Mouse (Mus musculus): Measurements from ENCODE around the gene Aqp9. TPM values are rescaled to one million over a fixed set of nuclear protein-coding genes. Genes with fewer than 3 reads are reported as not detected.

Gene Aqp9
- polyA plus RNA-seq, 1 experiment = 0.01 TPM

DNA sequence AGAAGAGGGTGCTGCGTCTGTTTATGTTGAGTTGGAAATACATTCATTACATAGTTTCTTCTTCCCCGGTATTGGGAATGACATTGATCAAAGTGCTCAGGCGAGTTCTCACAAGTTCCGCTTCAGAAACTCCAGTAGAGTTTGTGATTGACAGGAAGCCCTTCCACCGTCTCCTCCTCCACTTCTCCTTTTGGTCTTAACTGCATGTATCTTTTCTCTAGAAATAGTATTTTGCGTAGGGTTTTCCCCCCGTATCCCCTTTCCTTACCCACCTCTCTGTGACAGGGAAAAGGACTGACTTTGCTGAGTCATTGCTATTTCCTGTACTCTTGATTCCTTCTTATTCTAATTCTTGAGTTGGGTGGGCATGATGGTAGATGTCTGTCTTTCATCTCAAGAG lies 18.9 kb upstream of the Aqp9 start:
- no peaks in the 10 kb centered on the region for H3K79me2 ChIP-seq (ENCODE audit: control insufficient read depth, insufficient read depth)
- no peaks in the 10 kb centered on the region for H3K36me3 ChIP-seq (ENCODE audit: control insufficient read depth, insufficient read depth)
- TF ChIP-seq CEBPB (IDR thresholded peaks at IDR 0.05; ENCODE audit: low read depth) = no peak
- TF ChIP-seq FOSL1 (IDR thresholded peaks at IDR 0.05; ENCODE audit: insufficient read depth, low read length, poor library complexity, severe bottlenecking) = no peak
- TF ChIP-seq MYOD1 (IDR thresholded peaks at IDR 0.05; ENCODE audit: control insufficient read depth, insufficient read length, low read depth) = no peak
- no peak for TF ChIP-seq MAX (IDR thresholded peaks at IDR 0.05)
- no peak for TF ChIP-seq MYOG (IDR thresholded peaks at IDR 0.05; ENCODE audit: control insufficient read depth, extremely low read depth, insufficient read length)
- no peak for TF ChIP-seq USF1 (IDR thresholded peaks at IDR 0.05; ENCODE audit: low read depth)
- no peak for TF ChIP-seq CTCF (IDR thresholded peaks at IDR 0.05; ENCODE audit: control insufficient read depth, insufficient read depth, insufficient read length)
- no peak overlapping the region for H3K4me3 ChIP-seq (ENCODE audit: insufficient read depth, poor library complexity, severe bottlenecking)
- no peaks in the 10 kb centered on the region for H3K79me3 ChIP-seq (ENCODE audit: low read depth)
- no peaks in the 10 kb centered on the region for H3K27me3 ChIP-seq (ENCODE audit: control insufficient read depth, insufficient read depth, insufficient read length)
- H3ac ChIP-seq (ENCODE audit: control insufficient read depth, insufficient read length, low read depth) = no peak overlapping the region

- Histone ChIP-seq H3K79me3 (ENCODE audit: low read depth) (no peaks in the 10 kb centered on the region), H3K27me3 (ENCODE audit: control insufficient read depth, insufficient read depth, insufficient read length) (no peaks in the 10 kb centered on the region)
Measured at GRCm38 (mm10) chr9:71185823-71186222, 17.3 kb upstream of the Aqp9 start.

GRCm38 (mm10) chr9:71185285-71185684 lies 16.8 kb upstream of the Aqp9 start:
- no peak overlapping the region for H3ac ChIP-seq (ENCODE audit: control insufficient read depth, insufficient read length, low read depth)
- TF ChIP-seq CEBPB (IDR thresholded peaks at IDR 0.05; ENCODE audit: low read depth) (no peak), MYOG (IDR thresholded peaks at IDR 0.05; ENCODE audit: control insufficient read depth, extremely low read depth, insufficient read length) (no peak), USF1 (IDR thresholded peaks at IDR 0.05; ENCODE audit: low read depth) (no peak), MYOD1 (IDR thresholded peaks at IDR 0.05; ENCODE audit: control insufficient read depth, insufficient read length, low read depth) (no peak), MAX (IDR thresholded peaks at IDR 0.05) (no peak), CTCF (IDR thresholded peaks at IDR 0.05; ENCODE audit: control insufficient read depth, insufficient read depth, insufficient read length) (no peak), FOSL1 (IDR thresholded peaks at IDR 0.05; ENCODE audit: insufficient read depth, low read length, poor library complexity, severe bottlenecking) (no peak)
- H3K79me3 ChIP-seq (ENCODE audit: low read depth) = no peaks in the 10 kb centered on the region
- H3K79me2 ChIP-seq (ENCODE audit: control insufficient read depth, insufficient read depth) = no peaks in the 10 kb centered on the region
- no peak overlapping the region for H3K4me3 ChIP-seq (ENCODE audit: insufficient read depth, poor library complexity, severe bottlenecking)
- H3K36me3 ChIP-seq (ENCODE audit: control insufficient read depth, insufficient read depth) = no peaks in the 10 kb centered on the region
- H3K27me3 ChIP-seq (ENCODE audit: control insufficient read depth, insufficient read depth, insufficient read length) = no peaks in the 10 kb centered on the region

More at GRCm38 (mm10) chr9:71185823-71186222, 17.3 kb upstream of the Aqp9 start:
- TF ChIP-seq USF1 (IDR thresholded peaks at IDR 0.05; ENCODE audit: low read depth) = no peak
- TF ChIP-seq MYOG (IDR thresholded peaks at IDR 0.05; ENCODE audit: control insufficient read depth, extremely low read depth, insufficient read length) = no peak
- TF ChIP-seq CTCF (IDR thresholded peaks at IDR 0.05; ENCODE audit: control insufficient read depth, insufficient read depth, insufficient read length) = no peak
- no peak for TF ChIP-seq MAX (IDR thresholded peaks at IDR 0.05)
- TF ChIP-seq CEBPB (IDR thresholded peaks at IDR 0.05; ENCODE audit: low read depth) = no peak
- no peak for TF ChIP-seq MYOD1 (IDR thresholded peaks at IDR 0.05; ENCODE audit: control insufficient read depth, insufficient read length, low read depth)
- no peak for TF ChIP-seq FOSL1 (IDR thresholded peaks at IDR 0.05; ENCODE audit: insufficient read depth, low read length, poor library complexity, severe bottlenecking)
- H3ac ChIP-seq (ENCODE audit: control insufficient read depth, insufficient read length, low read depth) = no peak overlapping the region
- no peak overlapping the region for H3K4me3 ChIP-seq (ENCODE audit: insufficient read depth, poor library complexity, severe bottlenecking)
- no peaks in the 10 kb centered on the region for H3K36me3 ChIP-seq (ENCODE audit: control insufficient read depth, insufficient read depth)
- no peaks in the 10 kb centered on the region for H3K79me2 ChIP-seq (ENCODE audit: control insufficient read depth, insufficient read depth)

- TF ChIP-seq FOSL1 (IDR thresholded peaks at IDR 0.05; ENCODE audit: insufficient read depth, low read length, poor library complexity, severe bottlenecking) (no peak), CEBPB (IDR thresholded peaks at IDR 0.05; ENCODE audit: low read depth) (no peak), CTCF (IDR thresholded peaks at IDR 0.05; ENCODE audit: control insufficient read depth, insufficient read depth, insufficient read length) (no peak), USF1 (IDR thresholded peaks at IDR 0.05; ENCODE audit: low read depth) (no peak), MYOG (IDR thresholded peaks at IDR 0.05; ENCODE audit: control insufficient read depth, extremely low read depth, insufficient read length) (no peak), MAX (IDR thresholded peaks at IDR 0.05) (no peak), MYOD1 (IDR thresholded peaks at IDR 0.05; ENCODE audit: control insufficient read depth, insufficient read length, low read depth) (no peak)
- H3K79me3 ChIP-seq (ENCODE audit: low read depth) = no peaks in the 10 kb centered on the region
- H3K4me3 ChIP-seq (ENCODE audit: insufficient read depth, poor library complexity, severe bottlenecking) = no peak overlapping the region
- H3K36me3 ChIP-seq (ENCODE audit: control insufficient read depth, insufficient read depth) = no peaks in the 10 kb centered on the region
- no peaks in the 10 kb centered on the region for H3K27me3 ChIP-seq (ENCODE audit: control insufficient read depth, insufficient read depth, insufficient read length)
- H3ac ChIP-seq (ENCODE audit: control insufficient read depth, insufficient read length, low read depth) = no peak overlapping the region
- H3K79me2 ChIP-seq (ENCODE audit: control insufficient read depth, insufficient read depth) = no peaks in the 10 kb centered on the region
Measured at GRCm38 (mm10) chr9:71179964-71180700, 11.7 kb upstream of the Aqp9 start.

GRCm38 (mm10) chr9:71179276-71179896 lies 10.9 kb upstream of the Aqp9 start:
- no peaks in the 10 kb centered on the region for H3K79me2 ChIP-seq (ENCODE audit: control insufficient read depth, insufficient read depth)
- H3K79me3 ChIP-seq (ENCODE audit: low read depth) = no peaks in the 10 kb centered on the region

More at GRCm38 (mm10) chr9:71179276-71179896, 10.9 kb upstream of the Aqp9 start:
- Histone ChIP-seq H3K36me3 (ENCODE audit: control insufficient read depth, insufficient read depth) (no peaks in the 10 kb centered on the region), H3K4me3 (ENCODE audit: insufficient read depth, poor library complexity, severe bottlenecking) (no peak overlapping the region), H3K27me3 (ENCODE audit: control insufficient read depth, insufficient read depth, insufficient read length) (no peaks in the 10 kb centered on the region), H3ac (ENCODE audit: control insufficient read depth, insufficient read length, low read depth) (no peak overlapping the region)
- no peak for TF ChIP-seq MYOG (IDR thresholded peaks at IDR 0.05; ENCODE audit: control insufficient read depth, extremely low read depth, insufficient read length)
